Mouse (Mus musculus) embryonic facial prominence, embryonic 13.5 days (tissue): ENCODE measurements at regions not wholly inside any gene's neighbourhood (a gene's known extent, or its start where the extent isn't known, plus 50 kb on each side); places are given as distances from the start of the nearest gene placed in this dataset.

Experiments
- ATAC-seq: fragments of 200-750 bp; cut with Nextera tagmentation; 2 replicates; pipeline ENCODE4 v1.8.0; 2017; ENCODE audit warnings: low read depth; ENCODE audit not compliant: insufficient number of reproducible peaks, insufficient read depth, low FRiP score, low TSS enrichment
- H3K27ac ChIP-seq: fragments of 300-500 bp; sonication (generic); 2 replicates; pipeline ENCODE4 v1.5.1; 2015; ENCODE audit warnings: moderate library complexity, mild to moderate bottlenecking, inconsistent platforms
- H3K27me3 ChIP-seq: fragments of 300-500 bp; sonication (generic); 2 replicates; pipeline ENCODE4 v1.6.1; 2015; ENCODE audit warnings: mild to moderate bottlenecking, inconsistent platforms
- H3K36me3 ChIP-seq: fragments of 300-500 bp; sonication (generic); 2 replicates; pipeline ENCODE4 v1.6.1; 2015; ENCODE audit warnings: mild to moderate bottlenecking, inconsistent platforms
- H3K4me1 ChIP-seq: fragments of 300-500 bp; sonication (generic); 2 replicates; pipeline ENCODE4 v1.6.1; 2015; ENCODE audit warnings: inconsistent platforms
- H3K4me2 ChIP-seq: fragments of 300-500 bp; sonication (generic); 2 replicates; pipeline ENCODE4 v1.6.1; 2015; ENCODE audit warnings: moderate library complexity, mild to moderate bottlenecking, inconsistent platforms
- H3K4me3 ChIP-seq: fragments of 300-500 bp; sonication (generic); 2 replicates; pipeline ENCODE4 v1.5.1; 2015; ENCODE audit warnings: mild to moderate bottlenecking, inconsistent platforms
- H3K9ac ChIP-seq: fragments of 300-500 bp; sonication (generic); 2 replicates; pipeline ENCODE4 v1.6.1; 2015; ENCODE audit warnings: mild to moderate bottlenecking, inconsistent platforms
- H3K9me3 ChIP-seq: fragments of 300-500 bp; sonication (generic); 2 replicates; pipeline ENCODE4 v1.6.1; 2016; ENCODE audit warnings: inconsistent platforms
- WGBS: fragments of 180-500 bp; shearing (Covaris S2); methylation state at CpG from one replicate; pipeline ENCODE4 v1.1.7; 2015; ENCODE audit warnings: mixed read lengths; 5-methylcytosine and 5-hydroxymethylcytosine counted together

- H3K9ac ChIP-seq = no peak overlapping the region
- H3K36me3 ChIP-seq = no peaks in the 10 kb centered on the region
- H3K4me2 ChIP-seq = no peak overlapping the region
- WGBS = 97% methylated on average over 1 of the region's 1 CpGs
- H3K9me3 ChIP-seq = no peaks in the 10 kb centered on the region
- ATAC-seq = no peak
- no peaks in the 10 kb centered on the region for H3K27me3 ChIP-seq
- no peaks in the 10 kb centered on the region for H3K4me1 ChIP-seq
- H3K4me3 ChIP-seq = no peak overlapping the region
- H3K27ac ChIP-seq = no peak overlapping the region
Observed at GRCm38 (mm10) chr2:46402373-46403114, 1285.3 kb upstream of the Zeb2 start.

GRCm38 (mm10) chr2:46394161-46394560 is 1277.0 kb upstream of the Zeb2 start:
- H3K36me3 ChIP-seq = no peaks in the 10 kb centered on the region
- H3K4me3 ChIP-seq = no peak overlapping the region
- H3K9ac ChIP-seq = no peak overlapping the region
- no peaks in the 10 kb centered on the region for H3K4me1 ChIP-seq
- H3K27ac ChIP-seq = no peak overlapping the region
- H3K9me3 ChIP-seq = peaks cover under 1% of the 10 kb centered on the region; the same call in 1 of the 2 replicates
- no peaks in the 10 kb centered on the region for H3K27me3 ChIP-seq
- 78% methylated on average over 2 of the region's 2 CpGs for WGBS
- no peak for ATAC-seq
- H3K4me2 ChIP-seq = no peak overlapping the region

- no peak for ATAC-seq
Observed at GRCm38 (mm10) chr2:46372847-46373461, 1255.8 kb upstream of the Zeb2 start.

GRCm38 (mm10) chr2:46371755-46372154 is 1254.6 kb upstream of the Zeb2 start:
- ATAC-seq = no peak
- no peak overlapping the region for H3K9ac ChIP-seq
- no peaks in the 10 kb centered on the region for H3K36me3 ChIP-seq
- H3K9me3 ChIP-seq = no peaks in the 10 kb centered on the region
- no peak overlapping the region for H3K4me2 ChIP-seq
- WGBS = 91% methylated on average over 1 of the region's 1 CpGs
- no peaks in the 10 kb centered on the region for H3K27me3 ChIP-seq
- no peak overlapping the region for H3K27ac ChIP-seq
- H3K4me1 ChIP-seq = no peaks in the 10 kb centered on the region
- no peak overlapping the region for H3K4me3 ChIP-seq

More at GRCm38 (mm10) chr2:46372847-46373461, 1255.8 kb upstream of the Zeb2 start:
- WGBS = 91% methylated on average over 3 of the region's 3 CpGs
- no peak overlapping the region for H3K4me3 ChIP-seq
- no peaks in the 10 kb centered on the region for H3K4me1 ChIP-seq
- H3K27me3 ChIP-seq = no peaks in the 10 kb centered on the region
- H3K36me3 ChIP-seq = no peaks in the 10 kb centered on the region
- no peaks in the 10 kb centered on the region for H3K9me3 ChIP-seq
- H3K4me2 ChIP-seq = no peak overlapping the region
- no peak overlapping the region for H3K27ac ChIP-seq
- H3K9ac ChIP-seq = no peak overlapping the region

- H3K9ac ChIP-seq = no peak overlapping the region
- WGBS = 69% methylated on average over 5 of the region's 5 CpGs
- no peak overlapping the region for H3K27ac ChIP-seq
- H3K4me3 ChIP-seq = no peak overlapping the region
- no peaks in the 10 kb centered on the region for H3K36me3 ChIP-seq
- no peaks in the 10 kb centered on the region for H3K9me3 ChIP-seq
- no peak overlapping the region for H3K4me2 ChIP-seq
- no peak for ATAC-seq
- no peaks in the 10 kb centered on the region for H3K4me1 ChIP-seq
- H3K27me3 ChIP-seq = no peaks in the 10 kb centered on the region
Observed at GRCm38 (mm10) chr2:46370949-46371348, 1253.8 kb upstream of the Zeb2 start.

- ATAC-seq = no peak
- WGBS = 94% methylated on average over 4 of the region's 4 CpGs
- no peak overlapping the region for H3K9ac ChIP-seq
- no peak overlapping the region for H3K4me3 ChIP-seq
- H3K4me1 ChIP-seq = no peaks in the 10 kb centered on the region
- H3K9me3 ChIP-seq = no peaks in the 10 kb centered on the region
- no peak overlapping the region for H3K4me2 ChIP-seq
- H3K27ac ChIP-seq = no peak overlapping the region
- H3K36me3 ChIP-seq = no peaks in the 10 kb centered on the region
- no peaks in the 10 kb centered on the region for H3K27me3 ChIP-seq
Observed at GRCm38 (mm10) chr2:46368882-46369281, 1251.7 kb upstream of the Zeb2 start.

- Histone ChIP-seq H3K27me3 (no peaks in the 10 kb centered on the region), H3K4me2 (no peak overlapping the region), H3K36me3 (no peaks in the 10 kb centered on the region), H3K4me3 (no peak overlapping the region), H3K27ac (no peak overlapping the region), H3K4me1 (no peaks in the 10 kb centered on the region), H3K9ac (no peak overlapping the region), H3K9me3 (no peaks in the 10 kb centered on the region)
- ATAC-seq = no peak
- WGBS = 91% methylated on average over 3 of the region's 3 CpGs
Observed at GRCm38 (mm10) chr2:46366135-46366485, 1248.9 kb upstream of the Zeb2 start.

- Histone ChIP-seq H3K4me1 (no peaks in the 10 kb centered on the region), H3K27me3 (no peaks in the 10 kb centered on the region), H3K36me3 (no peaks in the 10 kb centered on the region), H3K4me3 (no peak overlapping the region), H3K4me2 (no peak overlapping the region), H3K9me3 (no peaks in the 10 kb centered on the region), H3K27ac (no peak overlapping the region), H3K9ac (no peak overlapping the region)
- 76% methylated on average over 4 of the region's 4 CpGs for WGBS
- ATAC-seq = no peak
Observed at GRCm38 (mm10) chr2:46365428-46366134, 1248.4 kb upstream of the Zeb2 start.

- WGBS = 61% methylated on average over 4 of the region's 4 CpGs
- no peak overlapping the region for H3K4me3 ChIP-seq
- no peaks in the 10 kb centered on the region for H3K9me3 ChIP-seq
- no peak overlapping the region for H3K27ac ChIP-seq
- ATAC-seq = no peak
- H3K27me3 ChIP-seq = no peaks in the 10 kb centered on the region
- H3K9ac ChIP-seq = no peak overlapping the region
- H3K4me2 ChIP-seq = no peak overlapping the region
- H3K4me1 ChIP-seq = no peaks in the 10 kb centered on the region
- H3K36me3 ChIP-seq = no peaks in the 10 kb centered on the region
Observed at GRCm38 (mm10) chr2:46360049-46360712, 1243.0 kb upstream of the Zeb2 start.

- 84% methylated on average over 3 of the region's 3 CpGs for WGBS
Observed at GRCm38 (mm10) chr2:46358225-46358624, 1241.0 kb upstream of the Zeb2 start.

GRCm38 (mm10) chr2:46356651-46357050 is 1239.5 kb upstream of the Zeb2 start:
- Histone ChIP-seq H3K4me2 (no peak overlapping the region), H3K4me1 (no peaks in the 10 kb centered on the region), H3K9me3 (no peaks in the 10 kb centered on the region), H3K4me3 (no peak overlapping the region), H3K27me3 (no peaks in the 10 kb centered on the region), H3K9ac (no peak overlapping the region), H3K27ac (no peak overlapping the region), H3K36me3 (no peaks in the 10 kb centered on the region)
- ATAC-seq = no peak
- WGBS = 90% methylated on average over 3 of the region's 3 CpGs

More at GRCm38 (mm10) chr2:46358225-46358624, 1241.0 kb upstream of the Zeb2 start:
- Histone ChIP-seq H3K4me3 (no peak overlapping the region), H3K36me3 (no peaks in the 10 kb centered on the region), H3K4me2 (no peak overlapping the region), H3K4me1 (no peaks in the 10 kb centered on the region), H3K9ac (no peak overlapping the region), H3K27ac (no peak overlapping the region), H3K27me3 (no peaks in the 10 kb centered on the region), H3K9me3 (no peaks in the 10 kb centered on the region)
- no peak for ATAC-seq
